Comparison of ENCODE assay signal across 8 mouse cellular contexts in the genomic region with DNA sequence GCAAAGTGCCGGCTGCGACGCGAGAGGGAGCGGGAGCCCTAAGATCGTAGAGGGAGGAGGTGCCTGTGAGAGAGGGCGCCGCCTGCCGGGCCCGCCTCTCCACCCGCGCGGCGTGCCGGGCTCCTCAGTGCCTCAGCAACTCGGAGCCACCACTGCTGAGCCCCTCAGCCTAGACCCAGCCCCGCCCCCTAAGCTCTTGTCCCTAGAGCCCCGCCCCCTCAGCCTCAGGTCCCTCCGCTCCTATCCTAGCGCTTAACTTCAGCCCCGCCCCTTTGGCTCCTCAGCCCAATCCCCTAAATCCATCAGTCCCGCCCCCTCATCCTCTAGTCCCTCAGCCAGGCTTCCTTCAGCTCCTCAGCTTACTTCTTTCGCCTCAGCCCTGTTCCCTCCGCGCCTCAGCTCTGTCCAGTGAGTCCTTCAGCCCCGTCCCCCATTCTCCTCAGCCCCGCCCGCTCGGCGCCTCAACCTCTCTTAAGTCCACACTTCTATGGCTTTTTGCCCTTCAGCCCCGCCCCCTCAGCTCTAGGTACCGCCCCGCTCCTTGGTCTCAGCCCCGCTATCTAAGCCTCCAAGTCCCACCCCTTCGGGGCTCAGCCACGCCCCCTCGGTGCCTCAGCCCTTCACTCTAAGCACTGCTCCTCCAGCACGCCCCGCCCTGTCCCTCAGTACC. TPM values are rescaled to one million over a fixed set of nuclear protein-coding genes. Genes with fewer than 3 reads are reported as not detected.
DNase-seq lines count a peak whose midpoint lies in the region; ATAC-seq and TF ChIP-seq lines count a peak whose summit lies in the region.

TSS of gene Iqsec1 (minus strand) at position 38 of the 670 bp plus-strand sequence.

- H3K36me3 ChIP-seq in C2C12 (ENCODE audit: control insufficient read depth, insufficient read depth) = no peaks in the 10 kb centered on the region
- H3K36me3 ChIP-seq in erythroblast, embryonic 14.5 days (ENCODE audit: control insufficient read depth) = no peaks in the 10 kb centered on the region
- no peaks in the 10 kb centered on the region for H3K36me3 ChIP-seq in heart, embryonic 11.5 days (ENCODE audit: control insufficient read depth, insufficient read depth, low read length)
- H3K36me3 ChIP-seq in kidney, embryonic 15.5 days = no peaks in the 10 kb centered on the region
- no peaks in the 10 kb centered on the region for H3K36me3 ChIP-seq in limb, embryonic 15.5 days
- H3K36me3 ChIP-seq in midbrain, postnatal 0 days (ENCODE audit: insufficient read depth, low read length) = no peaks in the 10 kb centered on the region

- TF ChIP-seq CTCF in C2C12 (IDR thresholded peaks at IDR 0.05; ENCODE audit: control insufficient read depth, insufficient read depth, insufficient read length) = no peak
- peak; percentile 65 for TF ChIP-seq CTCF in midbrain, postnatal 0 days (IDR thresholded peaks at IDR 0.05)

- peak within 1 kb of the TSS; percentile 32 for H3ac ChIP-seq in C2C12 (ENCODE audit: control insufficient read depth, insufficient read length, low read depth)

- H3K79me3 ChIP-seq in C2C12 (ENCODE audit: low read depth) = no peaks in the 10 kb centered on the region

- ATAC-seq in heart, embryonic 11.5 days (replicated peaks; ENCODE audit: insufficient number of reproducible peaks, low FRiP score, low TSS enrichment) = peak; percentile 89
- ATAC-seq in kidney, embryonic 15.5 days (replicated peaks; ENCODE audit: low FRiP score) = peak; percentile 96
- ATAC-seq in limb, embryonic 15.5 days (ENCODE audit: insufficient number of reproducible peaks, low FRiP score, low TSS enrichment, low read depth) = peak; percentile 94
- ATAC-seq in midbrain, postnatal 0 days (ENCODE audit: low FRiP score) = peak; percentile 92

- peak within 1 kb of the TSS; percentile 92 for H3K4me2 ChIP-seq in heart, embryonic 11.5 days
- peak within 1 kb of the TSS; percentile 100 for H3K4me2 ChIP-seq in kidney, embryonic 15.5 days
- peak within 1 kb of the TSS; percentile 100 for H3K4me2 ChIP-seq in limb, embryonic 15.5 days
- peak within 1 kb of the TSS; percentile 97 for H3K4me2 ChIP-seq in midbrain, postnatal 0 days (ENCODE audit: low read depth, low read length, poor library complexity, severe bottlenecking)

- peak within 1 kb of the TSS; percentile 6 for H3K4me3 ChIP-seq in C2C12 (ENCODE audit: insufficient read depth, poor library complexity, severe bottlenecking)
- H3K4me3 ChIP-seq in erythroblast, embryonic 14.5 days (replicated peaks) = peak within 1 kb of the TSS; percentile 68
- peak within 1 kb of the TSS; percentile 70 for H3K4me3 ChIP-seq in heart, embryonic 11.5 days (ENCODE audit: low read depth, low read length)
- H3K4me3 ChIP-seq in kidney, embryonic 15.5 days (replicated peaks) = peak within 1 kb of the TSS; percentile 77
- H3K4me3 ChIP-seq in limb, embryonic 15.5 days = peak within 1 kb of the TSS; percentile 71
- peak within 1 kb of the TSS; percentile 63 for H3K4me3 ChIP-seq in midbrain, postnatal 0 days (ENCODE audit: low read depth, low read length)

- DNase-seq in brain, embryonic 18.5 days (ENCODE audit: low read depth, low spot score) = peak; percentile 83
- DNase-seq in midbrain, postnatal 0 days (ENCODE audit: low spot score) = peak; percentile 95
- DNase-seq in spleen, postnatal 10 days (ENCODE audit: low spot score in 2 of 2) = peak; percentile 57 to 87

- peaks cover 34% of the 10 kb centered on the region for H3K4me1 ChIP-seq in erythroblast, embryonic 14.5 days (ENCODE audit: control insufficient read depth)
- H3K4me1 ChIP-seq in heart, embryonic 11.5 days (ENCODE audit: control insufficient read depth, insufficient read depth, low read length) = peaks cover 32% of the 10 kb centered on the region
- H3K4me1 ChIP-seq in kidney, embryonic 15.5 days = peaks cover 26% of the 10 kb centered on the region
- peaks cover 17% of the 10 kb centered on the region for H3K4me1 ChIP-seq in limb, embryonic 15.5 days
- H3K4me1 ChIP-seq in midbrain, postnatal 0 days (ENCODE audit: insufficient read depth, low read length) = peaks cover 5% of the 10 kb centered on the region; the same call in 1 of the 2 replicates

- H3K79me2 ChIP-seq in C2C12 (ENCODE audit: control insufficient read depth, insufficient read depth) = no peaks in the 10 kb centered on the region

- H3K27ac ChIP-seq in heart, embryonic 11.5 days (ENCODE audit: low read depth, low read length) = peak within 1 kb of the TSS; percentile 63
- H3K27ac ChIP-seq in kidney, embryonic 15.5 days = peak within 1 kb of the TSS; percentile 89
- H3K27ac ChIP-seq in limb, embryonic 15.5 days = peak within 1 kb of the TSS; percentile 74
- peak within 1 kb of the TSS; percentile 38; the same call in 1 of the 2 replicates for H3K27ac ChIP-seq in midbrain, postnatal 0 days (ENCODE audit: low read depth, low read length)

- peak within 1 kb of the TSS; percentile 78 for H3K9ac ChIP-seq in heart, embryonic 11.5 days (ENCODE audit: low read depth, low read length)
- peak within 1 kb of the TSS; percentile 72 for H3K9ac ChIP-seq in kidney, embryonic 15.5 days
- peak within 1 kb of the TSS; percentile 60 for H3K9ac ChIP-seq in limb, embryonic 15.5 days
- H3K9ac ChIP-seq in midbrain, postnatal 0 days (replicated peaks; ENCODE audit: low read length, poor library complexity, severe bottlenecking) = peak within 1 kb of the TSS; percentile 59

- H3K27me3 ChIP-seq in C2C12 (ENCODE audit: control insufficient read depth, insufficient read depth, insufficient read length) = peaks cover 32% of the 10 kb centered on the region
- peaks cover 63% of the 10 kb centered on the region for H3K27me3 ChIP-seq in erythroblast, embryonic 14.5 days (ENCODE audit: control insufficient read depth)
- no peaks in the 10 kb centered on the region for H3K27me3 ChIP-seq in heart, embryonic 11.5 days (ENCODE audit: control insufficient read depth, insufficient read depth, low read length)
- H3K27me3 ChIP-seq in kidney, embryonic 15.5 days = peaks cover 18% of the 10 kb centered on the region
- peaks cover 12% of the 10 kb centered on the region; the same call in 1 of the 2 replicates for H3K27me3 ChIP-seq in limb, embryonic 15.5 days
- no peaks in the 10 kb centered on the region for H3K27me3 ChIP-seq in midbrain, postnatal 0 days (ENCODE audit: insufficient read depth, low read length)

- under 1% methylated on average over 39 of the region's 39 CpGs for whole genome bisulfite sequencing in heart, embryonic 11.5 days (ENCODE audit: insufficient replicate concordance)
- WGBS in kidney, embryonic 15.5 days = under 1% methylated on average over 35 of the region's 39 CpGs
- WGBS in limb, embryonic 15.5 days = 1% methylated on average over 38 of the region's 39 CpGs
- WGBS in midbrain, postnatal 0 days = 3% methylated on average over 22 of the region's 39 CpGs

- peaks cover 23% of the 10 kb centered on the region for H3K9me3 ChIP-seq in erythroblast, embryonic 14.5 days (ENCODE audit: control insufficient read depth, low read length)
- 0 out of 2 replicates have a peak, but pooled peaks cover 2% of the 10 kb centered on the region for H3K9me3 ChIP-seq in heart, embryonic 11.5 days (replicated peaks; ENCODE audit: control insufficient read depth, low read length)
- peaks cover 3% of the 10 kb centered on the region; the same call in 1 of the 2 replicates for H3K9me3 ChIP-seq in kidney, embryonic 15.5 days (replicated peaks)
- H3K9me3 ChIP-seq in limb, embryonic 15.5 days = no peaks in the 10 kb centered on the region
- H3K9me3 ChIP-seq in midbrain, postnatal 0 days (ENCODE audit: low read length) = no peaks in the 10 kb centered on the region

TF ChIP-seq in C2C12, 6 proteins besides CTCF, POLR2A, EP300 and RAD21:
- TF ChIP-seq MYOG (IDR thresholded peaks at IDR 0.05; ENCODE audit: control insufficient read depth, extremely low read depth, insufficient read length) (no peak), MYOD1 (IDR thresholded peaks at IDR 0.05; ENCODE audit: control insufficient read depth, insufficient read length, low read depth) (no peak), MAX (IDR thresholded peaks at IDR 0.05) (no peak)

RNA-seq across cellular contexts. Expression of gene Iqsec1, which starts in this region (rescaled TPM):
- 20.6 TPM for polyA plus RNA-seq in C2C12 (2012; fragmentation: generic; extraction: Trizol)
- 9.7 and 10.6 TPM in 2 replicates for polyA plus RNA-seq in erythroblast, embryonic 14.5 days (2012)
- polyA plus RNA-seq in heart, embryonic 11.5 days (2014; fragmentation: Nextera tagmentation; extraction: Ambion mirVana) = 17.7 and 18.1 TPM in 2 replicates
- polyA plus RNA-seq in kidney, embryonic 15.5 days (2015; fragmentation: Nextera tagmentation; extraction: Ambion mirVana) = 9.5 and 10.8 TPM in 2 replicates
- polyA plus RNA-seq in limb, embryonic 15.5 days (2015; fragmentation: Nextera tagmentation; extraction: Ambion mirVana) = 11.4 and 11.6 TPM in 2 replicates
- 149 and 151 TPM in 2 replicates for total RNA-seq in midbrain, postnatal 0 days (2014; rRNA removed)
- 29.0 and 34.5 TPM in 2 replicates for polyA plus RNA-seq in midbrain, postnatal 0 days (2015; fragmentation: Nextera tagmentation; extraction: Ambion mirVana)

Comparison
In these comparisons a context has a peak if more than half of its experiments do, and no peak if none do; other contexts are left out.
1. Peak in every context shown above with its lines: DNase-seq, ATAC-seq, H3K4me3 ChIP-seq and H3K27ac ChIP-seq.
2. H3K4me3 ChIP-seq: peak in every context shown above with its lines; median percentile 77 in kidney, embryonic 15.5 days; 71 in limb, embryonic 15.5 days; 70 in heart, embryonic 11.5 days; 68 in erythroblast, embryonic 14.5 days; 63 in midbrain, postnatal 0 days; 6 in C2C12.
3. H3K27ac ChIP-seq: peak in every context shown above with its lines; median percentile 89 in kidney, embryonic 15.5 days; 74 in limb, embryonic 15.5 days; 63 in heart, embryonic 11.5 days; 38 in midbrain, postnatal 0 days.